Mouse (Mus musculus): ENCODE measurements at regions not wholly inside any gene's neighbourhood (a gene's known extent, or its start where the extent isn't known, plus 50 kb on each side); places are given as distances from the start of the nearest gene placed in this dataset.
"Not testable (repeated sequence)": the region's sequence is repeated elsewhere in the genome, so short reads cannot be mapped to it uniquely, and the experiment has no call there.

DNA sequence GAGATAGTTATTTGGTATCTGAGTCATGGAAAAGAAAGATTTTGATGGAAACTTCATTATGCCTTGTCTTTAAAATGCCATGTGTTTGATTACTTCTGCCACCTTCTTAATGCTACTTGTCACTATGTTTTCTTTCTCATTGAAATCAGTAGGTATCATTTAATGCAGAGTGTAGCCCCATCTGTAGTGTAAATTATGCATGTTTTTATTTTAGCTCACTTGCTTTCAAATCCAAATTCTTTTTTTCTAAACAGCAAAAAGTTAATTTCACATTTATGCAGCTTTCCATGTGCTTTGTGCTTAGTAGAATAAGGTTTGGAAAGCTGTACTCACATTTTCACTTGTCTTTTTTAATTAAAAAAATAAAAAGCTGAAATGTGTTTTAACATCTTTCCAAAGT, 748.0 kb upstream of the Epha7 start:
- DNase-seq (ENCODE audit: inconsistent ontology term) = no peak

DNA sequence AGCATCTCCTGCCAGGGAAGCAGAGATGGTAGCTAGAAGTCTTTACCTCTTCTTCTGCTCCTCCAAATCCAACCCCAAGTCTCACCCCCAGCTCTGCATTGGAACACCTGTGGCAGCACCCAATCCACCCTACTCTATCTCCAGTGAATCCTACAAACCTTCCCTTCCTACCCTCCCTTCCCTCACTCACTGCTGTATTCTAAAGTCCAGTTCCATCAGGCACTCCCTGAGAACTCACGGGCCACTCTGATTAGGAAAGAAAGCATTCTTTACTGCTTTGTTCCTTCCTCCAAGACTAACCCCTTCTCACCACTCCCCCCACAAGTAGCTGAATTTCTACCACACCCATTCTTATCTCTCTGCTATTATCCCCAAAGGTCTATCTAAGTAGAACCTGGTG, 747.1 kb upstream of the Epha7 start:
- DNase-seq (ENCODE audit: inconsistent ontology term) = no peak

DNA sequence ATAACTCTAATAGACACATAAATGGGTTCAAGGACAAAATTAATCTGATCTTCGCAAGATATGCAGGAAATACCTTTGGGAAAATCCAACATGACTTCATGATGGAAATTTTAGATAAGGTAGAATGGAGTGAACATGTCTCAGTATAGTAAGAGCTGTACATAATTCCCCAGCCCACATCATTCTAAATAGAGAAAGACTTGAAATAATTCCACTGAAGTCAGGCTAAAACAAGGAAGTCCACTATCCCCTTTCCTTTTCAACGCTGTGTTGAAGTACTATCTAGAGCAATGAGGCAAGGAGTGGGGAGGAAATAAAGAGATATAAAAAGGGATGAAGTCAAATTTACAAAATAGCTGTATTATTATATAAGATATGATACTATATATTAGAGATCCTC, 733.9 kb upstream of the Epha7 start:
- DNase-seq (ENCODE audit: inconsistent ontology term) = no peak

DNA sequence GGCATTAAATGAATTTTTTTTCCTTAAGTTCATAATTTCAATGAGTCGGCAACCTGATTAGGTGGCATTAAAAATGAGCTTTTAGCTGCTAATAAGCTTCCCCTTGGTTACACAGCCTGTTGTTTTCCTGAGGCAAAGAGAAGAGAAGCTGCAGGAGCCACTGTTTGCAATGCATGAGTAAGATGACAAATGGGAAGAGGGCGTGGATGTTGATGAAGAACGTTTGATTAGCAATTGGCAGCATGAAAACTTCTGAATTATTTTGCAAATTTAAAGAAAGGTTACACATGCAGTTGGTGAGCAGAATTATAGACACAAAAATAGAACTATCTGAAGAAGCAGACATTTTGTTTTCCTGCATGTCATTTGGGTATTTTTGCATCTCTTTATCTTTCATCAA, 720.1 kb upstream of the Epha7 start:
- DNase-seq (ENCODE audit: inconsistent ontology term) = no peak

DNA sequence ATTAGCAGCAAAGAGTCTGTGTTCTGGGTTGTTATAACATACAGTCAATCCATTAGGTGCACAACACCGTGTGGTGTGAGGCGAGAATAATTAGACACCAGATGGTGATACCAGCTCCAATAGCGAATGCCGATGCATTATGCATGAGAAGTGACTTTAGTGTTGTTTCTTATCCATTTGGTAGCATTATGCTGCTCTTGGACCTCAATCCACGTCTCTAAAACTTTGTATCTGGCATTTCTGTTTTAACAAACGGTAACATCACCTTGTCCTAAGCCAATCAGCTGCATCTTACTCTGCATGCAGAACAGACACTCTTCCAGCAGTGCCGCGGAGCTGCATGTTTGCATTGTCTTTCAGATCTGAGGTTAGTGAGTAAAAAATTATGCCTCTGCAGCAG, 669.8 kb upstream of the Epha7 start:
- DNase-seq (ENCODE audit: inconsistent ontology term) = no peak

DNA sequence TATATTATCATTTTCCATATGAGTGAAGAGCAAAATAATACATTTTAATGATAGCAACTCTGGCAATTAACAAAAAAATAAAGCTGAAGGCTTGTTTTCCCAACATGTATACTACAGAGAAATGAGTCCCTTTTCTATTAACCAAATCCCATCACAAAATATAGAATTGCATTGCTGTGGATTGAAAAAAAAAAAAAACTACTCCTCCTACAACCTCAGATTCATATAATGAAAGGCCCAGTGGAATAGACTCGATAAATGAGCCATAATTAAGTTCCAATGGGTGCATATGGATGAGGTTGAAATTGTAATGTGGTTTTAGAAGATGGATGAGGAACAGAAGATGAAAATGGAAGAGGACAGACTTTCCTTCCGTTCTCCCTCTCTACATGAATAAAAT, 657.8 kb upstream of the Epha7 start:
- no peak for DNase-seq (ENCODE audit: inconsistent ontology term)

DNA sequence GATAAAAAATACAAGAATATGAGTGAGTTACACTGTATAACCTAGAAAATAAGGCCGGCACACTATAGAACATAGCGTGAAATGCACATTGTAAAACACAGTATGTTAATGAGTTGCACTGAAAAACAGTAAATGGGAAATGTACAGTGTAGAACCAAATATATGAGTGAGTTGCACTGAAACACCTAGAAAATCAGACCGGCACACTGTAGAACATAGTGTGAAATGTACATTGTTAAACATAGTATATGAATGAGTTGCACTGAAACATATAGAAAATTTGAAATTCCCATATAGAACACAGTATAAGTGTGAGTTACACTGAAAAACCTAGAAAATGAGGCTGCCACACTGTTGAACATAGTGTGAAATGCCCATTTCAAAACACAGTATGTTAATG, 636.2 kb upstream of the Epha7 start:
- DNase-seq (ENCODE audit: inconsistent ontology term) = peak; percentile 14

DNA sequence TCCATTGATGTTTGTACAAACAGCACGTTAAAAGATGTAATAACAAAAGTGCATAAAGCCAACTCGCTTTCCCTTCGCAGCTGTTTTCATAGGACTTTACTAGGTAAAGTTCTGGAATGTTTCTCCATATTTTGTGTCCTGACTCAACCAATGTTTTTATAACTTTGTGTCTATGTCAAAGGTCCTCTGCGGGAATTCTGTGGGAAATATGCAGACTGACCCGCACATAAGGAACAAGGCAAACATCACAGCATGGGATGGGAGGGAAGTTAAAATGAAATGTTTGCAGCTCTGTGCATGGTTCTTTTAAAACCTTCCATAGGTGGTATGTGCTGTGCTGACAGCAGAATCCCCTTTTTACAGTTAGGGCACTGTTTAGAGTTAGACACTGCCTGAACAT, 622.1 kb upstream of the Epha7 start:
- no peak for DNase-seq (ENCODE audit: inconsistent ontology term)

DNA sequence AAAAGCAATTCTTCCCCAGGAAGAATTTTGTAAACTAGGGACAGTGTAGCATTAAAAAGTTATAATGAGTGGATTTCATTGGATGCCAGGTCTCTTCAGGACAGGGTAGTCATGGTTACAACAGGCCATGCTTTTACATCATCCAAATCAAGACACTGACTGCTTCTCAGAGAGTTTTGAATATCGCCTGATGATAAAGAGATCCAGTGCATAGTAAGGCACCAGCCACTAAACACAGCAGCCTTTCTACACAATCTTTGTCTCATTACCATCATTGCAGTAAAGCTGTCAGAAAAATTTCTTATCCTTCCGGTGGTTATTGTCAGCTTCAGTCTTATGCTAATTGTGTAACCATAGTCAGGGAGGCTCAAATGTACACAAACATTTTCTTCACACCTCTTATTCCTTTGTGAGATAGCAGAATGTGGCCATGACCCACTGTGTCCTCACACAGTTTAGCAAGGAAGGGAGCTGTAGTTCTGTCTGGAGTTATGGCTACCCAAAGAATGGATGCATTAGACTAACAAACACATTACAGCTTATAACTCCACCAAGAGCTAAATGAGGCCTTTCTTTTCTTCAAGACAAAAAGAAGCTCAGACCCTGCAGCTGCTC, 585.2 kb upstream of the Epha7 start:
- no peak for DNase-seq (ENCODE audit: inconsistent ontology term)

DNA sequence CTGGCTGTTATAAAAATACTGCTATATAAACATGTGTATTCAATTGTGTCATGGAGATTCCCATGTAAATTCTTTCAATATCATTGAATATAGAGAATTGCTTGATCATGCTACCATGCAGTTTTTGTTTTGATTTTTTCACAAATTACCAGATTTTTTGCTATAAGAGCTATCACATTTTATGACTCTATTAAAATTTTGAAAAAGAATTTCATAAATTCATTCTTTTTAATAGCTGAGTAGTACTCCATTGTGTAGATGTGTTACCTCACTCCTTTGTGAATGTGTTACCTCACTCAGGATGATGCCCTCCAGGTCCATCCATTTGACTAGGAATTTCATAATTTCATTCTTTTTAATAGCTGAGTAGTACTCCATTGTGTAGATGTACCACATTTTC, 577.4 kb upstream of the Epha7 start:
- not testable (repeated sequence) for DNase-seq (ENCODE audit: inconsistent ontology term)

DNA sequence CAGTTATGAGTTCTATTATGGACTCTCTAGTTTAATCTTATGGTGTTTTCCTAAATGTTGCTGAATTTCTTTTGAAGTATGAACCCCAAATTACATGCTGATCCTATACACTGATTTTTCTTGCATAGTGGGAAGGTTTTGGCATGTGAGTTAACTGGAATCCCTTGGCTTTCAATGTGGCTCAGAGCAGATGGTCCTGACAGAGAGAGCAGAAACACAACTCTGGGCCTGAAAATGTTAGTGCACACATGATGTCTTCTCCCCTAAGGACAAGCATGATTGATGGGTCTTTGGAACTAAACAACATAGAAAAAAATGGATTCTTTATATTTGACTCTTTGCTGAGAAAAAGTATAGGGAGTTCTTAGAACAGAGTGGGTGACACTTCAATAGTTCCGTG, 570.7 kb upstream of the Epha7 start:
- no peak for DNase-seq (ENCODE audit: inconsistent ontology term)

Data from Muller cell, postnatal 12 days (primary cell).